Mouse (Mus musculus) neural tube, embryonic 14.5 days (tissue): Measurements from ENCODE around the gene Deaf1. TPM values are rescaled to one million over a fixed set of nuclear protein-coding genes. Genes with fewer than 3 reads are reported as not detected.
A peak's percentile ranks its signal among the peaks of the same experiment; 100 is the strongest.
"Not testable (repeated sequence)": the region's sequence is repeated elsewhere in the genome, so short reads cannot be mapped to it uniquely, and the experiment has no call there.

ENCODE experiments used
- ATAC-seq: fragments of 200-750 bp; cut with Nextera tagmentation; 2 replicates; pipeline ENCODE4 v1.8.0; 2017; ENCODE audit warnings: low read depth, mild to moderate bottlenecking, moderate TSS enrichment, moderate library complexity
- H3K27ac ChIP-seq: fragments of 300-500 bp; sonication (generic); 2 replicates; pipeline ENCODE4 v1.5.1; 2014; ENCODE audit warnings: low read depth, mild to moderate bottlenecking, control low read depth, low read length, moderate library complexity, mixed read lengths
- H3K27me3 ChIP-seq: fragments of 300-500 bp; sonication (generic); 2 replicates; pipeline ENCODE4 v1.6.1; 2014; ENCODE audit warnings: low read length; ENCODE audit not compliant: control insufficient read depth, insufficient read depth
- H3K36me3 ChIP-seq: fragments of 300-500 bp; sonication (generic); 2 replicates; pipeline ENCODE4 v1.6.1; 2014; ENCODE audit warnings: low read length, mixed read lengths; ENCODE audit not compliant: control insufficient read depth, insufficient read depth
- H3K4me1 ChIP-seq: fragments of 300-500 bp; sonication (generic); 2 replicates; pipeline ENCODE4 v1.6.1; 2014; ENCODE audit warnings: low read length; ENCODE audit not compliant: control insufficient read depth, insufficient read depth
- H3K4me2 ChIP-seq: fragments of 300-500 bp; sonication (generic); 2 replicates; pipeline ENCODE4 v1.6.1; 2014; ENCODE audit warnings: mild to moderate bottlenecking, low read depth, low read length, control low read depth
- H3K4me3 ChIP-seq: fragments of 300-500 bp; sonication (generic); 2 replicates; pipeline ENCODE4 v1.5.1; 2014; ENCODE audit warnings: low read depth, low read length, control low read depth, mixed read lengths
- H3K9ac ChIP-seq: fragments of 300-500 bp; sonication (generic); replicated peaks from 2 replicates; pipeline ENCODE4 v1.6.1; 2014; ENCODE audit warnings: low read depth, mild to moderate bottlenecking, control low read depth, low read length, mixed read lengths
- H3K9me3 ChIP-seq: fragments of 300-500 bp; sonication (generic); 2 replicates; pipeline ENCODE4 v1.6.1; 2016; ENCODE audit warnings: low read length; ENCODE audit not compliant: control insufficient read depth
- WGBS: fragments of 180-500 bp; shearing (Covaris S2); extraction: QIAGEN DNeasy Blood & Tissue Kit; methylation state at CpG from one replicate; pipeline ENCODE4 v1.1.7; 2014; 5-methylcytosine and 5-hydroxymethylcytosine counted together
- polyA plus RNA-seq: library from polyadenylated mRNA; unstranded; fragments of >200 nt; fragmentation: Nextera tagmentation; extraction: Ambion mirVana; gene quantifications from 2 replicates; pipeline ENCODE4 v1.2.1, GENCODE M21; 2014

Deaf1 gene
- polyA plus RNA-seq, 1 experiment from 2014 or later = 228 TPM

DNA sequence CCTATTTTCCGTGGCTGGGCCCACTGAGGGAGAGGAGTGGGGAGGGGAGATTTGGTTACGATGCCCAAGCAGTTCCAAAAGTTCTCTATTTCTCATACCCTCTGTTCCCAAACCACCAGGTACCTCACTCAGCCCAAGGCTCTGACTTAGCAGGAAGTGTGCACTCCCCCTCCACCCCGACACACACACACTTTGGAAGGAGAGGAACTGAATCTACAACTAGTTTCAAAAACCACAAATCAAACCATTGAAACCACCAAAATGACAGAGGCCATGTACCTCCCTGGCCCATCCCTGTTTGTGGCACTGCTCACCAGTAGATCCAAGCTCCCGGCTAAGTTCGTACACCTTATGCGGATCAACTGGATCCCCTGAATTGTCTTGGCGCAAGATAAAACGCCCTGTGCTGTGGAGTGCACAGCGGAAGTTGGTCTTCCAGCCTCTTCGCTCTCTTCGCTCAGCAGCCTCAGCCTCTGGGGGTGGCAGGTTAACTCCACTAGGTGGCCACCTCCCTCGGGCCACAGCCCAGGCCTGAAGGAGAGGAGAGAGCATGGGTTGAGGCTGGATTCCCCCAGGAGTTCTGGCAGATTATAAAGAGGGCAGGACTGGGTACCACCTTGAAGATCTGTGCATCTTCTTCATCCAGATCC is 62.6 kb downstream of the Deaf1 start:
- Histone ChIP-seq H3K4me2 (no peak overlapping the region), H3K9ac (no peak overlapping the region)
- ATAC-seq = peak; percentile 25; the same call in 1 of the 2 replicates

DNA sequence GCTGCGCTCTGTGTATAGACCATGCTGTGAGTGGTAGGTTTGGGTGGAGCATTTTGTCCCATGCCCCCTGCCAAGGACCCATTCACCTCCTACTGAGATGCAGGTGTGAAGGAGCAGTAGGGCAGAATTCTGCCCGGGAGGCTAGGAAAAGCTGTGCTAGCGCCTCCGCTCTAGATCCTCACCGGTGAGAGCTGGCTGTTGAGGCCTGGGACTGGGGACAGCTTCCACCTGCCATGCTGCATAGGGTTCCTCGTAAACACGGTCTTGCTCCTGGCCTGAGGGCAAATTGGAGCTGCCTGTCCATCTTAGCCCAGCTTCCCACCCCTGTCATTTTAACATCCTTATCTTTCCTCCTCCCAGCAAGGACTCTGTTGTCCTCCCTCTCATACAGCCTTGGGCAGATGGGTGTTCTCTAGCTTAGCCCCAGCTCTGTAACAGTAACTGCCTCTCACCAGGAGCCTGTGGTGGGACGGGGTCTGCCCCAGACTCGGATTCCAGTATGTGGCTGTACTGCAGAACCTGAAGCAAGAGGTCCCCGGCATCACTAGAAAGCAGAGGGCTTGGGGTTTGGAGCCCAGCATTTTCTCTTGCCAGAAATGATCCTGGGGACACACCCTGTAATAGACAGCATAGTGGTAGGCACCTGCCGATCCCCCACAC is 63.3 kb downstream of the Deaf1 start:
- H3K36me3 ChIP-seq = peaks cover 47% of the 10 kb centered on the region

More for the DNA sequence above, 62.6 kb downstream of the Deaf1 start:
- H3K27me3 ChIP-seq = no peaks in the 10 kb centered on the region
- H3K4me1 ChIP-seq = no peaks in the 10 kb centered on the region
- no peak overlapping the region for H3K27ac ChIP-seq
- 46% methylated on average over 12 of the region's 12 CpGs for WGBS
- no peaks in the 10 kb centered on the region for H3K9me3 ChIP-seq
- H3K4me3 ChIP-seq = no peak overlapping the region
- H3K36me3 ChIP-seq = peaks cover 40% of the 10 kb centered on the region

GRCm38 (mm10) chr7:141263640-141264039 is 63.9 kb downstream of the Deaf1 start:
- ATAC-seq = no peak
- Histone ChIP-seq H3K36me3 (peaks cover 52% of the 10 kb centered on the region), H3K4me1 (no peaks in the 10 kb centered on the region), H3K27me3 (no peaks in the 10 kb centered on the region), H3K27ac (no peak overlapping the region), H3K9me3 (no peaks in the 10 kb centered on the region), H3K4me3 (no peak overlapping the region), H3K9ac (no peak overlapping the region), H3K4me2 (no peak overlapping the region)
- WGBS = 93% methylated on average over 13 of the region's 13 CpGs

More for the DNA sequence above, 63.3 kb downstream of the Deaf1 start:
- no peaks in the 10 kb centered on the region for H3K4me1 ChIP-seq
- ATAC-seq = no peak
- H3K9ac ChIP-seq = no peak overlapping the region
- no peaks in the 10 kb centered on the region for H3K9me3 ChIP-seq
- H3K27me3 ChIP-seq = no peaks in the 10 kb centered on the region
- H3K27ac ChIP-seq = no peak overlapping the region
- 78% methylated on average over 11 of the region's 11 CpGs for WGBS
- H3K4me3 ChIP-seq = no peak overlapping the region
- H3K4me2 ChIP-seq = no peak overlapping the region

- H3K4me1 ChIP-seq = no peaks in the 10 kb centered on the region
- H3K4me3 ChIP-seq = no peak overlapping the region
- H3K9me3 ChIP-seq = no peaks in the 10 kb centered on the region
- H3K36me3 ChIP-seq = peaks cover 74% of the 10 kb centered on the region
- no peak overlapping the region for H3K4me2 ChIP-seq
- H3K27me3 ChIP-seq = no peaks in the 10 kb centered on the region
- no peak for ATAC-seq
- WGBS = 94% methylated on average over 3 of the region's 3 CpGs
- no peak overlapping the region for H3K27ac ChIP-seq
- no peak overlapping the region for H3K9ac ChIP-seq
These were observed 66.0 kb downstream of the Deaf1 start for GRCm38 (mm10) chr7:141261480-141261879.

DNA sequence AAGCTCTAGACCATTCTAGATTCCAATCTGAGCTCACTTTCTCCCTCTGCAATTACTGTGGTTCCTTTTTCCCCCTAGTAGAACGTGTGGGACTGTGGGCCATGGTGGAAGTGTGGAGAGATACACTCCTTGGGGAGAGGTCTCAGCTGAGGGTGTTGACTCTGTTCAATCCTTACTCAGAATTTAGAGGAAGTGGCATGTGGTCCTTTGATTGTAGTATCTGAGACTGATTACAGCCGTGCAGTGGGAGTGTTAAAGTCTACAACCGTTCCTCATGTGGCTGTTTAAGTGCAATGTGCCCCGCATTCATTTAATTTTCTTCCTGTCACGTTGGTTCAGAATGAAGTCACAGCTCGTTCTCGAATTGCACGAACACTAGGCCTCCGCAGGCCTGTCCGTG is 71.3 kb downstream of the Deaf1 start:
- no peaks in the 10 kb centered on the region for H3K27me3 ChIP-seq
- peaks cover 70% of the 10 kb centered on the region for H3K36me3 ChIP-seq
- H3K4me2 ChIP-seq = no peak overlapping the region
- H3K27ac ChIP-seq = no peak overlapping the region
- H3K4me3 ChIP-seq = no peak overlapping the region
- no peak overlapping the region for H3K9ac ChIP-seq
- ATAC-seq = no peak
- H3K4me1 ChIP-seq = no peaks in the 10 kb centered on the region
- 94% methylated on average over 10 of the region's 10 CpGs for WGBS
- no peaks in the 10 kb centered on the region for H3K9me3 ChIP-seq

GRCm38 (mm10) chr7:141250486-141250885 is 77.0 kb downstream of the Deaf1 start:
- H3K9ac ChIP-seq, ATAC-seq, H3K27ac ChIP-seq, H3K4me3 ChIP-seq, H3K4me2 ChIP-seq, H3K27me3 ChIP-seq, H3K9me3 ChIP-seq, H3K4me1 ChIP-seq: not testable (repeated sequence)
- H3K36me3 ChIP-seq = peaks cover 36% of the 10 kb centered on the region
- 91% methylated on average over 4 of the region's 4 CpGs for WGBS

Other genes with a start within 250 kb of the Deaf1 start
- gene Pkp3, start 249.5 kb downstream of the Deaf1 start, polyA plus RNA-seq = not detected in 2 replicates
- gene Sigirr, start 227.1 kb downstream of the Deaf1 start, polyA plus RNA-seq = 1.2 and 2.2 TPM in 2 replicates
- gene Ano9, start 209.9 kb downstream of the Deaf1 start, polyA plus RNA-seq = 0.14 and 0.63 TPM in 2 replicates
- gene Ptdss2, start 205.3 kb downstream of the Deaf1 start, polyA plus RNA-seq = 71.7 and 80.8 TPM in 2 replicates
- 45.3 and 54.3 TPM in 2 replicates for gene Rnh1, start 154.8 kb downstream of the Deaf1 start, polyA plus RNA-seq
- gene Hras, start 133.7 kb downstream of the Deaf1 start, polyA plus RNA-seq = 152 and 166 TPM in 2 replicates
- 4.4 and 6.7 TPM in 2 replicates for gene Lrrc56, start 133.5 kb downstream of the Deaf1 start, polyA plus RNA-seq
- 0.21 and 0.45 TPM in 2 replicates for gene Lmntd2, start 113.6 kb downstream of the Deaf1 start, polyA plus RNA-seq
- gene Rassf7, start 111.8 kb downstream of the Deaf1 start, polyA plus RNA-seq = 24.8 and 25.3 TPM in 2 replicates
- 59.5 and 72.3 TPM in 2 replicates for gene Phrf1, start 98.9 kb downstream of the Deaf1 start, polyA plus RNA-seq
- gene Irf7, start 61.2 kb downstream of the Deaf1 start, polyA plus RNA-seq = 0.57 and 0.66 TPM in 2 replicates
- not detected in 2 replicates for gene Cdhr5, start 50.9 kb downstream of the Deaf1 start, polyA plus RNA-seq
- gene Sct, start 48.6 kb downstream of the Deaf1 start, polyA plus RNA-seq = 3.9 and 4.2 TPM in 2 replicates
- 0.73 and 0.90 TPM in 2 replicates for gene Drd4, start 35.7 kb downstream of the Deaf1 start, polyA plus RNA-seq
- 36.7 and 40.2 TPM in 2 replicates for gene Tmem80, start within 50 bp of the Deaf1 start, polyA plus RNA-seq
- gene Eps8l2, start 11.2 kb upstream of the Deaf1 start, polyA plus RNA-seq = 0.33 and 0.51 TPM in 2 replicates
- gene Taldo1, start 64.5 kb upstream of the Deaf1 start, polyA plus RNA-seq = 265 and 311 TPM in 2 replicates
- 42.7 and 44.8 TPM in 2 replicates for gene Gatd1, start 86.4 kb upstream of the Deaf1 start, polyA plus RNA-seq
- gene Cend1, start 101.8 kb upstream of the Deaf1 start, polyA plus RNA-seq = 51.6 and 70.7 TPM in 2 replicates
- gene Slc25a22, start 110.2 kb upstream of the Deaf1 start, polyA plus RNA-seq = 66.9 and 80.4 TPM in 2 replicates
- gene Pidd1, start 116.3 kb upstream of the Deaf1 start, polyA plus RNA-seq = 2.0 and 2.5 TPM in 2 replicates
- gene Rplp2, start 119.7 kb upstream of the Deaf1 start, polyA plus RNA-seq = 654 and 691 TPM in 2 replicates
- gene Pnpla2, start 127.5 kb upstream of the Deaf1 start, polyA plus RNA-seq = 14.0 and 14.7 TPM in 2 replicates
- 3.6 and 6.6 TPM in 2 replicates for gene Cracr2b, start 133.4 kb upstream of the Deaf1 start, polyA plus RNA-seq
- gene Cd151, start 139.7 kb upstream of the Deaf1 start, polyA plus RNA-seq = 43.3 and 49.6 TPM in 2 replicates
- gene Polr2l, start 147.4 kb upstream of the Deaf1 start, polyA plus RNA-seq = 74.0 and 87.3 TPM in 2 replicates
- 55.7 and 63.3 TPM in 2 replicates for gene Tspan4, start 147.6 kb upstream of the Deaf1 start, polyA plus RNA-seq
- 46.0 and 52.4 TPM in 2 replicates for gene Chid1, start 212.2 kb upstream of the Deaf1 start, polyA plus RNA-seq
- gene Ap2a2, start 234.5 kb upstream of the Deaf1 start, polyA plus RNA-seq = 98.5 and 125 TPM in 2 replicates